Mouse (Mus musculus) lung, adult 2 months (tissue): ENCODE results near the gene Prdm1. TPM values are rescaled to one million over a fixed set of nuclear protein-coding genes. Genes with fewer than 3 reads are reported as not detected.

Experiments used
- DNase-seq: peaks from one replicate; pipeline ENCODE4 v3.0.0; 2022
- H3K4me1 ChIP-seq: fragments of 200-500 bp; 2 replicates; pipeline ENCODE4 v1.6.1; 2011; ENCODE audit warnings: low read length; ENCODE audit not compliant: control insufficient read depth, insufficient read depth
- H3K4me3 ChIP-seq: fragments of 200-500 bp; replicated peaks from 2 replicates; pipeline ENCODE3; 2011; ENCODE audit warnings: low read depth, mild to moderate bottlenecking, control low read depth, low read length; ENCODE audit errors: extremely low read depth
- CTCF ChIP-seq: fragments of 200-500 bp; IDR thresholded peaks from 2 replicates; pipeline ENCODE4 v1.5.1; 2011; ENCODE audit warnings: mild to moderate bottlenecking, low read length, control low read depth; ENCODE audit not compliant: insufficient read depth
- POLR2A ChIP-seq: fragments of 200-500 bp; IDR thresholded peaks from 2 replicates; pipeline ENCODE4 v1.6.1; 2011; ENCODE audit warnings: low read depth, mild to moderate bottlenecking, control low read depth, low read length, borderline replicate concordance; ENCODE audit errors: extremely low read depth
- WGBS: fragments of 180-500 bp; shearing (Covaris S2); methylation state at CpG from one replicate; pipeline ENCODE4 v1.1.7; 2018; 5-methylcytosine and 5-hydroxymethylcytosine counted together
- polyA plus RNA-seq: library from polyadenylated mRNA; depleted of rRNA; stranded (reverse); fragments of >200 nt; gene quantifications from 2 replicates; pipeline ENCODE4 v1.2.3, GENCODE M21; 2012

Gene Prdm1
- polyA plus RNA-seq, 1 experiment = 7.9 TPM

DNA sequence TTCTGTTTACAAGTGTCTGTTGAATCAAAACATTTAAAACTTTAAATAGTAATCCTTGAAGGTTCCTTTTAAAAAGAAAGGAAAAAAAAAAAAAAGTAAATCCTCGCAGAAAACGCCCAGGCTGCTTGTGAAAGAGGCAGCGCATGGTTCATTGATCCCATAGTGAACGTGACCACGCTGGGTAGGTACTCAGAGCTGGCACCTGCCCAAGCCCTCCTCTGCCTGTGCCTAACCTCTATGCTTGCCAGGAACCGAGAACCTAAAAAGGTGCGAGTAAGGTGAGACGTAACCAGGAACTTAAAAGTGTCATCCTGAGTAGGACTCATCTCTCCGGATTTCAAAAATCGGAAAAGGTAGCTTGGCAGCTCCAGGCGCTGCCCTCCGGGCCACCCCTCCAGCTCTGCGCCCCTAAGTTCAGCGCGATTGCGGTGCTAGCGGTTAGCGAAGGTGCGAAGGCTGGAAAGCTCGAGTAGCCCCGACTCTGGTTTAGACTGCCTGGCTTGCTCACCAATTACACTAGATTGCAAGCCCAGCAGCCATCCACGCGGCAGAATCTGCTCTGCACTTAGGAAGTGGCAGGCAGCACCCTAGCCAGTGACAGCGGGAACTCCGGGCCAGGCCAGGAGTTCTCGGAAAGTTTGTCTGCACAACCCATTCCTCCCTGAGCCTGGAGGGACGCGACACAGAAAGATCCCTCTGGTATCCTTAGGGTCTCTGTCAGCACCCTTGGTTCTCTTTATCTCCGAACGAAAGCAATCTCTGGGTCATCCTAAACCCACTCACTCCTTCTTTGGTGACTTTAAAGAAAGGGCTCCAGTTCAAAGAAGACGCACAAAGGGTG is 1.3 kb downstream of the Prdm1 start:
- no peak for TF ChIP-seq CTCF
- no peak for TF ChIP-seq POLR2A
- 8% methylated on average over 31 of the region's 31 CpGs for WGBS
- peak; percentile 49 for DNase-seq

DNA sequence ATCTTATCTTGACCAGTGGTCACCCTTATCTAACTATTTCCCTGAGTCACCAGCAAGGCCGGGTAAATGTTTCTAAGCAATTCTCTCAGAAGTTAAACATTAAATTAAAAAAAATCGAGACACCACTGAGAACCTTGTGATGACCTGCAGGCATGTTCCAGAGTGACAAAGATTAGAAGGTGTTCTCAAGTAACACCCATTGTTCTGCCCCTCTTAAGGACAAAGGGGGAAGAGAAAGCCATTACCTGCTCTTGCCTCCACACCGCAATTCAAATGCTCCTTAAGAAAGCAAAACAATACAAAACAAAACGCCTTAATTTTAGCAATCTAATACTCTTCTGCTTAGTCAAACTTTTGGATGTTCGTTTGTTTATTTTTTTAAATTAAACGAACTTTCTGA is 8.1 kb downstream of the Prdm1 start:
- DNase-seq = no peak
- TF ChIP-seq POLR2A (no peak), CTCF (no peak)
- Histone ChIP-seq H3K4me3 (no peak overlapping the region), H3K4me1 (no peaks in the 10 kb centered on the region)
- 50% methylated on average over 6 of the region's 6 CpGs for WGBS

More for the DNA sequence above, 1.3 kb downstream of the Prdm1 start:
- Histone ChIP-seq H3K4me3 (peak overlapping the region; percentile 62), H3K4me1 (peaks cover 2% of the 10 kb centered on the region)

DNA sequence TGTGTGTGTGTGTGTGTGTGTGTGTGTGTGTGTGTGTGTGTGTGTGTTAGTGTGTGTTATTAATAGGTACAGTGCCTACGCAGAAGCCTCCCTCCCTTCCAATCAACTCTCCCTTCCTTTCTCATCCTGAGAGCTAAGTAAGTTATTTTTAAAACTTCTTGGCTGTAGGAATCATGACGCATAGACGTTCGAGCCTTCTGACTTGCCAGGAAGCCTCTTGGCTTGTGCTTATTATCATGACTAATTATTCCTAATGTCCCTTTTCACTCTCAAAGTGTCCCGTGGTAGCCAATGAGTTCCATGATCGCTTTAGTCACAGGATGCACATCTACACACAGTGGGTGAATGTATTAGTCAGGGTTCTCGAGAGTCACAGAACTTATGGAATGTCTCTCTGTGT is 9.7 kb downstream of the Prdm1 start:
- WGBS = 56% methylated on average over 7 of the region's 7 CpGs
- Histone ChIP-seq H3K4me3 (no peak overlapping the region), H3K4me1 (no peaks in the 10 kb centered on the region)
- DNase-seq = no peak
- TF ChIP-seq POLR2A (no peak), CTCF (no peak)

DNA sequence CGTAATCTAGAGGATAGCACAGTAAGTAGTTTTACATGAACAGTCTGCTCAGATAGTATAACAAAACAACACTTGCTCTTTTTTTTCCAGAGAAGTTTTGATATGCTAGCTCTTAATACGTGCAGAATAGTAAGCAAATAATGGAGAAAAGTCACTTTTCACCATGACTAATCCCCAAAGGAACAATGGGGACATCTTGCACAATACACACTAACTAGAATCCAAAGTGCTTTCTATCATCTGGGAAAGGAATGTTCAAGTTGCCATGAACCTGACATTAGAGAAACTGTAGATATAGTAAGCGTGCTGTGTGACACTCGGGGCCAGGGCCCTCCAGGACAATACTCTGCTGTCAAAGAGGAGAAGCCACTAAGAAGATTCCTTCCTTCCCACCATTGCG is 15.2 kb downstream of the Prdm1 start:
- TF ChIP-seq POLR2A (no peak), CTCF (no peak)
- Histone ChIP-seq H3K4me3 (no peak overlapping the region), H3K4me1 (no peaks in the 10 kb centered on the region; the same call in 1 of the 2 replicates)
- WGBS = 79% methylated on average over 5 of the region's 5 CpGs
- no peak for DNase-seq

DNA sequence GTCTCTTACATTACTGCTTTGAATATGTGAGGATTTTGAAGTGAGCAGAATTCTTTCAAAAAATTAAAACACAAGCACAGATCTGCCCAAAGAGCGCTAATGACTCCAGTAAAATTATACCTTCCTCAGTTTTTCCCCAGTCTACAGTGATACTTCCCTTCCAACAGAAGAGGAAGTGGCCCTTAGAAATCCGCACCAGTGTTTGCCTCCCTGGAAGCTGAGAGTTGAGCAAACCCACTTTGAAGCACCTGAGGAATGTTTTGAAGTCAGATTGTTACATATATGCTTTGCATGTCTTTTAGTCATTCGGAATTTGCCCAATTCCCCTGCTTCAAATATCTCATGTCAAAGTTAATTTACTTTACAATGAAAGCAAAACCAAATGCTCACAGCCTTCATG is 17.3 kb downstream of the Prdm1 start:
- Histone ChIP-seq H3K4me1 (no peaks in the 10 kb centered on the region; the same call in 1 of the 2 replicates), H3K4me3 (no peak overlapping the region)
- no peak for TF ChIP-seq CTCF
- no peak for TF ChIP-seq POLR2A
- 56% methylated on average over 3 of the region's 3 CpGs for WGBS
- no peak for DNase-seq

DNA sequence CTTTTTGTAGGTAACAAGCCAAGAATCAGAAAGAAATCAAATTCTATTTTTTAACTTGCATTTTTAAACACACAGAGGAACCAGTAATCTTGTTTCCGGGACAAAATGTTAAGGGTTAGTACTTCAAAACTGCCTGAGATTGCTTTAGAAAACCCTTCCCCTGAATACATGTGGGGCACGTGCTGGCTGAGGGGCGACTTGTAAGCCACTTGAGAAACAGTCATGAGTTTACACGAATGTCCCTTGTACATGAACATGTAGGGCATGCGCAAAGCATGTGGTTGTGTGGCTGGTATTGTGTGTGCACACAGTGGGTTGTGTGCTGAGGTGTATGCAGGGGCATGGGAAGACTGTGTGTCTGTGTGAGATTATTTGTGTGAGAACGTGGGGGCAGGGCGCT is 19.7 kb downstream of the Prdm1 start:
- H3K4me1 ChIP-seq = no peaks in the 10 kb centered on the region; the same call in 1 of the 2 replicates
- no peak for DNase-seq
- TF ChIP-seq POLR2A (no peak), CTCF (no peak)
- no peak overlapping the region for H3K4me3 ChIP-seq
- WGBS = 81% methylated on average over 7 of the region's 7 CpGs

DNA sequence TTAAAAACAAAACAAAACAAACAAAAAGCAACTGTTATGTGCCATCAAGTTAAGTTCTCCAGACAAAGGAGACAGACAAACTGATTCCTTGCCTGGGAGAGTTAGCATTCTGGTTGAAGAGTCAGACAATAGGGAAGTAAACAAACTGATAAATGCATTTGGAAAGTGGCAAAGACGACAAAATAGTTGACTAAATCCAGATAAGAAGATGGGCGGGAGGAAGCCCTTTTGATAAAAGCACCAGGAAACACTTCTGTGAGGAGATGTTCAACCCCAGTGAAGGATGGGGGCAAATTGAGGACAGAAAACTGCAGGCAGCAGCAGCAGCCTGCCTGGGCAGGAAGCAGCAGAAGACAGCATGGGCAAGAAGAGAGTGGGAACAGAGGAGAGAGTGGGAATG is 20.3 kb downstream of the Prdm1 start:
- no peak for DNase-seq
- 34% methylated on average over 2 of the region's 2 CpGs for whole genome bisulfite sequencing
- Histone ChIP-seq H3K4me3 (no peak overlapping the region), H3K4me1 (no peaks in the 10 kb centered on the region; the same call in 1 of the 2 replicates)
- TF ChIP-seq POLR2A (no peak), CTCF (no peak)

DNA sequence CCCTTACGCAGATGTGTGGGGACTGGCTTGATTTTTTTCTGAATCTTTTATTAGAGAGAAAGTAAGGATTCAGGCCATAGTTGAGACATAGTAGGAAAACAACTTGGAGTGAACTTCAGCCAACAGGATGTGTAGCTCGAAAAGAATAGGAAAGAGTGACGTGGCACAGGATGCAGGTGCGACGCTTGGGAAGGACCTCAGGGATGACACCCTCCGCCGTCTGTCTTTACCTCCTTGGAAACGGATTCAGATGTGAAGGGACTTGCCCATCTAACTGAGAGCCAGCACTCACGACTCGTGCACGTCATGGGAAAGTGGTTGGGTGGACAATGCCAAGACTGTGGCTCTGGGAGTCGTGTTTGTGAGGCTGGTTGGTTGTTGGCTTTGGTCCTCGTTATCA is 25.4 kb downstream of the Prdm1 start:
- TF ChIP-seq POLR2A (no peak), CTCF (no peak)
- peaks cover 5% of the 10 kb centered on the region; the same call in 1 of the 2 replicates for H3K4me1 ChIP-seq
- whole genome bisulfite sequencing = 54% methylated on average over 13 of the region's 13 CpGs
- no peak for DNase-seq
- H3K4me3 ChIP-seq = no peak overlapping the region

DNA sequence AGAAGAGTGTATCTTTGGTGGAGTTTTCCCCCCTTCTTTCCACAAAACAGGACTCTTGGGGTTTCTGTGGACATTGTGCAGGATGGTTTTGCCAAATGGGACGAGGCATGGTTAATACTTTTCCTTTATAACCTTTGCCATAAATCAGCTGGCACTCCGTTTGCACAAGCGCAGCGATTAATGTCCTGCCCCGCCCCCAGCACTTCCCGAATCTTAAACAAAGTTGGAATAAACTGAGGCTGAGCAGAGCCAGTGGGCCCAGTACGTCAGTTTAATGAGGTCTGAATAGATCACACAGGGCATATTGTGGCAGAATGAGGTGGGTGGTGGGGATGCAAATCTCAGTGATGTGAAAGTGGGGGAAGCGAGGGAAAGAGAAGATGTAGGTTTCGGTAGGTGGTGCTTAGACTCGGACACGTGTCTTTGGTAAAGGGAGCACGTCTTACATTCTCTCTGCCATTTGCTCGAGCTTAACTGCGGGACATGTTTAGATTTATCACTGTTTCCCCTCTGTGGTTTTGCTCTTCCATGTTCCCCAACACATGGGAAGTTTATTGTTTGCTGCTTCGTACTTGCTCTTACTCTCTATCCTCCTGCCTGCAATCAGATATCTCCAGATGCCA is 28.3 kb downstream of the Prdm1 start:
- no peak for TF ChIP-seq CTCF
- TF ChIP-seq POLR2A = no peak
- no peak for DNase-seq
- WGBS = 50% methylated on average over 15 of the region's 15 CpGs
- H3K4me1 ChIP-seq = peaks cover 5% of the 10 kb centered on the region; the same call in 1 of the 2 replicates
- H3K4me3 ChIP-seq = no peak overlapping the region
